Mouse (Mus musculus) MEL (cell line): ENCODE data around the gene Vat1. TPM values are rescaled to one million over a fixed set of nuclear protein-coding genes. Genes with fewer than 3 reads are reported as not detected.
"Not testable (repeated sequence)": the region's sequence is repeated elsewhere in the genome, so short reads cannot be mapped to it uniquely, and the experiment has no call there.

ENCODE experiments used
- DNase-seq: peaks from one replicate; pipeline ENCODE4 v3.0.0; 2011; ENCODE audit warnings: low read depth, low spot score
- H3K27ac ChIP-seq: 2 replicates; pipeline ENCODE4 v1.5.1; 2012; ENCODE audit warnings: low read depth, mild to moderate bottlenecking, control low read depth, low read length, moderate library complexity; ENCODE audit not compliant: control insufficient read depth
- H3K27me3 ChIP-seq, 2 experiments: fragments of 150-350 bp in 1 of 2; sonication (generic) in 1 of 2; 2 replicates each; pipeline ENCODE4 v1.6.1; 2012; ENCODE audit warnings: low read length in 2 of 2, mild to moderate bottlenecking in 2 of 2, improper control_type of control experiment in 1 of 2, moderate library complexity in 1 of 2; ENCODE audit not compliant: insufficient read depth in 2 of 2, control insufficient read depth in 1 of 2
- H3K36me3 ChIP-seq, 2 experiments: 2 replicates each; pipeline ENCODE4 v1.6.1; 2012 to 2014; ENCODE audit warnings: low read length in 2 of 2, improper control_type of control experiment in 1 of 2, inconsistent platforms in 1 of 2, mild to moderate bottlenecking in 1 of 2; ENCODE audit not compliant: insufficient read depth in 2 of 2, control insufficient read depth in 1 of 2
- H3K4me1 ChIP-seq, 2 experiments: fragments of 150-350 bp in 1 of 2; sonication (generic) in 1 of 2; 2 replicates each; pipeline ENCODE4 v1.6.1; 2012; ENCODE audit warnings: low read length in 2 of 2, improper control_type of control experiment in 1 of 2, mild to moderate bottlenecking in 1 of 2; ENCODE audit not compliant: insufficient read depth in 2 of 2, control insufficient read depth in 1 of 2
- H3K4me3 ChIP-seq, 2 experiments: fragments of 150-350 bp in 1 of 2; sonication (generic) in 1 of 2; 2 replicates each; pipeline ENCODE4 v1.5.1; 2012; ENCODE audit warnings: low read depth in 2 of 2, low read length in 2 of 2, mild to moderate bottlenecking in 2 of 2, moderate library complexity in 2 of 2, control low read depth in 1 of 2, improper control_type of control experiment in 1 of 2; ENCODE audit not compliant: control insufficient read depth in 1 of 2, insufficient read depth in 1 of 2
- H3K79me2 ChIP-seq: 2 replicates; pipeline ENCODE4 v1.6.1; 2012; ENCODE audit warnings: mild to moderate bottlenecking, low read length, moderate library complexity; ENCODE audit not compliant: control insufficient read depth, poor library complexity, insufficient read depth
- H3K9ac ChIP-seq: 2 replicates; pipeline ENCODE4 v1.6.1; 2012; ENCODE audit warnings: low read depth, mild to moderate bottlenecking, control low read depth, low read length, moderate library complexity; ENCODE audit not compliant: control insufficient read depth, poor library complexity, severe bottlenecking
- H3K9me3 ChIP-seq: fragments of 150-350 bp; sonication (generic); replicated peaks from 2 replicates; pipeline ENCODE4 v1.6.1; 2012; ENCODE audit warnings: mild to moderate bottlenecking, low read length, improper control_type of control experiment, moderate library complexity; ENCODE audit not compliant: insufficient read depth
- CTCF ChIP-seq, 3 experiments: IDR thresholded peaks in 2 of 3; conservative IDR thresholded peaks in 1 of 3; 2 replicates each; pipeline ENCODE4 v1.5.1; 2011 to 2012; ENCODE audit warnings: low read length in 3 of 3, low read depth in 2 of 3, mild to moderate bottlenecking in 2 of 3, improper control_type of control experiment in 1 of 3, inconsistent platforms in 1 of 3, mixed read lengths in 1 of 3, moderate library complexity in 1 of 3; ENCODE audit not compliant: control insufficient read depth in 1 of 3, insufficient read depth in 1 of 3, poor library complexity in 1 of 3, severe bottlenecking in 1 of 3
- E2F4 ChIP-seq: IDR thresholded peaks from 2 replicates; pipeline ENCODE4 v1.6.1; 2011; ENCODE audit warnings: low read depth, low read length, improper control_type of control experiment, borderline replicate concordance
- ELF1 ChIP-seq: IDR thresholded peaks from 2 replicates; pipeline ENCODE4 v1.6.1; 2014; ENCODE audit warnings: low read depth, mild to moderate bottlenecking, inconsistent platforms, low read length, improper control_type of control experiment, moderate library complexity
- EP300 ChIP-seq, 2 experiments: IDR thresholded peaks; 2 replicates each; pipeline ENCODE4 v1.6.1; 2011; ENCODE audit warnings: improper control_type of control experiment in 2 of 2, low read length in 2 of 2, low read depth in 1 of 2, mild to moderate bottlenecking in 1 of 2
- GATA1 ChIP-seq: IDR thresholded peaks from 2 replicates; pipeline ENCODE4 v1.6.1; 2011; ENCODE audit warnings: low read depth, low read length, improper control_type of control experiment
- HCFC1 ChIP-seq: IDR thresholded peaks from 2 replicates; pipeline ENCODE4 v1.6.1; 2012; ENCODE audit warnings: low read depth, mild to moderate bottlenecking, inconsistent platforms, low read length, improper control_type of control experiment, moderate library complexity
- JUND ChIP-seq: IDR thresholded peaks from 2 replicates; pipeline ENCODE4 v1.6.1; 2011; ENCODE audit warnings: low read depth, mild to moderate bottlenecking, improper control_type of control experiment, low read length
- KAT2A ChIP-seq: conservative IDR thresholded peaks from 2 replicates; pipeline ENCODE4 v1.6.1; 2012; ENCODE audit warnings: low read depth, low read length, improper control_type of control experiment, inconsistent platforms
- MAFK ChIP-seq: IDR thresholded peaks from 2 replicates; pipeline ENCODE4 v1.6.1; 2011; ENCODE audit warnings: low read depth, mild to moderate bottlenecking, low read length, improper control_type of control experiment, borderline replicate concordance
- MAX ChIP-seq: IDR thresholded peaks from 2 replicates; pipeline ENCODE4 v1.6.1; 2011; ENCODE audit warnings: low read length, improper control_type of control experiment
- NELFE ChIP-seq: IDR thresholded peaks from 2 replicates; pipeline ENCODE4 v1.6.1; 2011; ENCODE audit warnings: low read depth, low read length, improper control_type of control experiment
- POLR2A ChIP-seq, 2 experiments: IDR thresholded peaks; 2 replicates each; pipeline ENCODE4 v1.6.1; 2011 to 2012; ENCODE audit warnings: low read length in 2 of 2, mild to moderate bottlenecking in 2 of 2, control low read depth in 1 of 2, improper control_type of control experiment in 1 of 2, low read depth in 1 of 2, moderate library complexity in 1 of 2; ENCODE audit not compliant: control insufficient read depth in 1 of 2, insufficient read depth in 1 of 2, poor library complexity in 1 of 2
- POLR2AphosphoS2 ChIP-seq: IDR thresholded peaks from 2 replicates; pipeline ENCODE4 v1.6.1; 2011; ENCODE audit warnings: low read length, improper control_type of control experiment
- POLR2AphosphoS5 ChIP-seq: IDR thresholded peaks from 2 replicates; pipeline ENCODE4 v1.6.1; 2012; ENCODE audit warnings: low read depth, borderline replicate concordance, mild to moderate bottlenecking, inconsistent platforms, low read length, moderate library complexity, mixed read lengths
- RAD21 ChIP-seq: IDR thresholded peaks from 2 replicates; pipeline ENCODE4 v1.6.1; 2011; ENCODE audit warnings: mild to moderate bottlenecking, low read depth, low read length, improper control_type of control experiment
- SMC3 ChIP-seq: IDR thresholded peaks from 2 replicates; pipeline ENCODE4 v1.6.1; 2011; ENCODE audit warnings: low read depth, low read length, improper control_type of control experiment
- TAL1 ChIP-seq: IDR thresholded peaks from 2 replicates; pipeline ENCODE4 v1.6.1; 2012; ENCODE audit warnings: mild to moderate bottlenecking, inconsistent platforms, low read length, moderate library complexity, mixed read lengths
- TBP ChIP-seq: IDR thresholded peaks from 2 replicates; pipeline ENCODE4 v1.8.0; 2011; ENCODE audit warnings: low read depth, low read length, improper control_type of control experiment
- ZC3H11A ChIP-seq: IDR thresholded peaks from 2 replicates; pipeline ENCODE4 v1.6.1; 2012; ENCODE audit warnings: low read depth, mild to moderate bottlenecking, inconsistent platforms, low read length, improper control_type of control experiment
- ZKSCAN1 ChIP-seq: IDR thresholded peaks from 2 replicates; pipeline ENCODE4 v1.6.1; 2012; ENCODE audit warnings: low read depth, mild to moderate bottlenecking, inconsistent platforms, low read length, improper control_type of control experiment, moderate library complexity
- ZMIZ1 ChIP-seq: IDR thresholded peaks from 2 replicates; pipeline ENCODE4 v1.6.1; 2012; ENCODE audit warnings: low read depth, mild to moderate bottlenecking, inconsistent platforms, low read length, improper control_type of control experiment, moderate library complexity
- polyA plus RNA-seq, 2 experiments: library from polyadenylated mRNA; stranded (reverse) in 1 of 2; unstranded in 1 of 2; fragments of >175 nt in 1 of 2; fragments of >200 nt in 1 of 2; gene quantifications; 2 replicates each; pipeline versions ENCODE4 v1.2.1 to v1.2.4; 2012; ENCODE audit warnings: low replicate concordance in 2 of 2, low read depth in 1 of 2; ENCODE audit not compliant: insufficient read length in 2 of 2, insufficient read depth in 1 of 2, missing spikeins in 1 of 2
- total RNA-seq: library from RNA; depleted of rRNA; stranded (reverse); fragments of 300-350 nt; gene quantifications from 2 replicates; pipeline ENCODE4 v1.2.3, GENCODE M21; 2012

The Vat1 gene
- total and polyA plus RNA-seq, 3 experiments = 43.9 to 125 TPM; not detected in 1

- TF ChIP-seq SMC3 (peak; percentile 87), TAL1 (no peak), ZC3H11A (peak; percentile 78), CTCF (IDR thresholded peaks at IDR 0.05 in 2 of 3, conservative IDR thresholded peaks at IDR 0.05 in 1 of 3; ENCODE audit: control insufficient read depth in 1 of 3, insufficient read depth in 1 of 3, low read depth in 2 of 3, low read length in 3 of 3, poor library complexity in 1 of 3, severe bottlenecking in 1 of 3) (peak; percentile 41 to 91 (median 89)), ZMIZ1 (0 out of 2 replicates have a peak, but pooled peaks have one; percentile 36), E2F4 (peak; percentile 59; the same call in 1 of the 2 replicates), MAFK (no peak), EP300 (IDR thresholded peaks at IDR 0.05; ENCODE audit: low read depth in 1 of 2, low read length in 2 of 2) (no peak), RAD21 (peak; percentile 82), TBP (0 out of 2 replicates have a peak, but pooled peaks have one; percentile 45), KAT2A (no peak), JUND (peak; percentile 59; the same call in 1 of the 2 replicates), ELF1 (no peak), POLR2AphosphoS2 (peak; percentile 56; the same call in 1 of the 2 replicates), ZKSCAN1 (no peak), NELFE (peak; percentile 38; the same call in 1 of the 2 replicates), MAX (no peak; the same call in 1 of the 2 replicates), POLR2A (IDR thresholded peaks at IDR 0.05; ENCODE audit: control insufficient read depth in 1 of 2, insufficient read depth in 1 of 2, low read depth in 1 of 2, low read length in 2 of 2, poor library complexity in 1 of 2) (peak; percentile 12 to 29; a peak in 1 of 4 replicates), GATA1 (no peak), POLR2AphosphoS5 (no peak), HCFC1 (peak; percentile 70)
These were observed 1.6 kb upstream of the Vat1 start (continued) for GRCm38 (mm10) chr11:101467477-101468262.

DNA sequence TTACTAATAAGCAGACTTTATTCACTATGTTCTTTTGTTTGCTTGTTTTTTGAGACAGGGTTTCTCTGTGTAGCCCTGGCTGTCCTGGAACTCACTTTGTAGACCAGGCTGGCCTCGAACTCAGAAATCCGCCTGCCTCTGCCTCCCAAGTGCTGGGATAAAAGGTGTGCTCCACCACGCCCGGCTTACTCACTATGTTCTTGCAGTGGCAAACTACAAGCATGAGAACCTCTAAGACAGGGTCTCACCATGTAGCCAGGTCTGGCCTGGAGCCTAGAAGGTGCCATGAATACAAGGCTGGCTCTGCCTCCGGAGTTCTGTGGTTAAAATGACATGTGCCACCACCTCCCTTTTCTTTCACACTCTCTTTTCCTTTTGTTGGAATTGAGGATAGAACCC lies 521 bp upstream of the Vat1 start:
- H3K9me3 ChIP-seq = not testable (repeated sequence)
- Histone ChIP-seq H3K4me1 (peaks cover 12 to 33% of the 10 kb centered on the region in 2 experiments), H3K9ac (peak overlapping the region; percentile 78)

More for the DNA sequence above, 521 bp upstream of the Vat1 start:
- Histone ChIP-seq H3K36me3 (peaks cover 0 to 27% of the 10 kb centered on the region in 2 experiments; a peak in 3 of 4 replicates), H3K4me3 (peak overlapping the region; percentile 70 to 82)
- peak; percentile 47 for DNase-seq
- not testable (repeated sequence) for H3K79me2 ChIP-seq, H3K27ac ChIP-seq, H3K27me3 ChIP-seq
